Mouse (Mus musculus) heart, embryonic 15.5 days (tissue): ENCODE data around the gene Cped1. TPM values are rescaled to one million over a fixed set of nuclear protein-coding genes. Genes with fewer than 3 reads are reported as not detected.
"Not testable (repeated sequence)": the region's sequence is repeated elsewhere in the genome, so short reads cannot be mapped to it uniquely, and the experiment has no call there.

ENCODE experiments used
- ATAC-seq: fragments of 200-750 bp; cut with Nextera tagmentation; replicated peaks from 2 replicates; pipeline ENCODE4 v1.8.0; 2017; ENCODE audit warnings: low read depth, moderate TSS enrichment; ENCODE audit not compliant: insufficient number of reproducible peaks, insufficient read depth, low FRiP score
- H3K27ac ChIP-seq: fragments of 300-500 bp; sonication (generic); 2 replicates; pipeline ENCODE4 v1.5.1; 2015; ENCODE audit warnings: mild to moderate bottlenecking, inconsistent platforms
- H3K27me3 ChIP-seq: fragments of 300-500 bp; sonication (generic); 2 replicates; pipeline ENCODE4 v1.6.1; 2015; ENCODE audit warnings: inconsistent platforms
- H3K36me3 ChIP-seq: fragments of 300-500 bp; sonication (generic); 2 replicates; pipeline ENCODE4 v1.6.1; 2015; ENCODE audit warnings: mild to moderate bottlenecking, inconsistent platforms
- H3K4me1 ChIP-seq: fragments of 300-500 bp; sonication (generic); replicated peaks from 2 replicates; pipeline ENCODE4 v1.6.1; 2015; ENCODE audit warnings: inconsistent platforms
- H3K4me2 ChIP-seq: fragments of 300-500 bp; sonication (generic); 2 replicates; pipeline ENCODE4 v1.6.1; 2015; ENCODE audit warnings: inconsistent platforms, mild to moderate bottlenecking, moderate library complexity
- H3K4me3 ChIP-seq: fragments of 300-500 bp; sonication (generic); 2 replicates; pipeline ENCODE4 v1.5.1; 2015; ENCODE audit warnings: mild to moderate bottlenecking, inconsistent platforms
- H3K9ac ChIP-seq: fragments of 300-500 bp; sonication (generic); 2 replicates; pipeline ENCODE4 v1.6.1; 2015; ENCODE audit warnings: mild to moderate bottlenecking, inconsistent platforms
- H3K9me3 ChIP-seq: fragments of 300-500 bp; sonication (generic); replicated peaks from 2 replicates; pipeline ENCODE4 v1.6.1; 2016; ENCODE audit warnings: inconsistent platforms
- WGBS: fragments of 180-500 bp; shearing (Covaris S2); methylation state at CpG from one replicate; pipeline ENCODE4 v1.1.7; 2015; ENCODE audit warnings: mixed read lengths; 5-methylcytosine and 5-hydroxymethylcytosine counted together
- polyA plus RNA-seq: library from polyadenylated mRNA; unstranded; fragments of >200 nt; fragmentation: Nextera tagmentation; extraction: Ambion mirVana; gene quantifications from 2 replicates; pipeline ENCODE4 v1.2.1, GENCODE M21; 2015

The Cped1 gene
- polyA plus RNA-seq, 1 experiment from 2014 or later: 4.7 TPM

GRCm38 (mm10) chr6:22124575-22125330 is 139.0 kb downstream of the Cped1 start:
- not testable (repeated sequence) for H3K9ac ChIP-seq, H3K27me3 ChIP-seq, ATAC-seq, H3K4me1 ChIP-seq, H3K36me3 ChIP-seq, H3K27ac ChIP-seq, H3K9me3 ChIP-seq, H3K4me2 ChIP-seq, H3K4me3 ChIP-seq
- WGBS: 71% methylated on average over 24 of the region's 31 CpGs

- Histone ChIP-seq H3K9me3 (no peaks in the 10 kb centered on the region), H3K27ac (no peak overlapping the region)
- WGBS: 67% methylated on average over 10 of the region's 10 CpGs
These were observed 149.4 kb downstream of the Cped1 start for GRCm38 (mm10) chr6:22135038-22135631.

GRCm38 (mm10) chr6:22136805-22137204 is 151.1 kb downstream of the Cped1 start:
- no peaks in the 10 kb centered on the region for H3K4me1 ChIP-seq
- no peak for ATAC-seq
- no peaks in the 10 kb centered on the region for H3K9me3 ChIP-seq
- WGBS: 59% methylated on average over 10 of the region's 10 CpGs
- no peak overlapping the region for H3K9ac ChIP-seq
- H3K27ac ChIP-seq: no peak overlapping the region
- no peaks in the 10 kb centered on the region for H3K36me3 ChIP-seq
- no peak overlapping the region for H3K4me3 ChIP-seq
- H3K27me3 ChIP-seq: no peaks in the 10 kb centered on the region
- H3K4me2 ChIP-seq: no peak overlapping the region

More at GRCm38 (mm10) chr6:22135038-22135631, 149.4 kb downstream of the Cped1 start:
- Histone ChIP-seq H3K4me1 (no peaks in the 10 kb centered on the region), H3K27me3 (no peaks in the 10 kb centered on the region), H3K36me3 (no peaks in the 10 kb centered on the region), H3K4me3 (no peak overlapping the region), H3K4me2 (no peak overlapping the region), H3K9ac (no peak overlapping the region)
- no peak for ATAC-seq

GRCm38 (mm10) chr6:22140786-22141185 is 155.1 kb downstream of the Cped1 start:
- Histone ChIP-seq H3K4me1 (no peaks in the 10 kb centered on the region), H3K9ac (no peak overlapping the region), H3K36me3 (no peaks in the 10 kb centered on the region), H3K9me3 (no peaks in the 10 kb centered on the region), H3K27me3 (no peaks in the 10 kb centered on the region), H3K4me2 (no peak overlapping the region), H3K4me3 (no peak overlapping the region), H3K27ac (no peak overlapping the region)
- WGBS: 64% methylated on average over 8 of the region's 8 CpGs
- no peak for ATAC-seq

- Histone ChIP-seq H3K9ac (no peak overlapping the region), H3K27me3 (no peaks in the 10 kb centered on the region), H3K4me3 (no peak overlapping the region), H3K9me3 (no peaks in the 10 kb centered on the region), H3K27ac (no peak overlapping the region), H3K4me1 (no peaks in the 10 kb centered on the region), H3K36me3 (no peaks in the 10 kb centered on the region), H3K4me2 (no peak overlapping the region)
- WGBS: 88% methylated on average over 4 of the region's 4 CpGs
- ATAC-seq: no peak
These were observed 161.5 kb downstream of the Cped1 start for GRCm38 (mm10) chr6:22147236-22147635.

GRCm38 (mm10) chr6:22148511-22148910 is 162.8 kb downstream of the Cped1 start:
- H3K4me2 ChIP-seq: no peak overlapping the region

GRCm38 (mm10) chr6:22157461-22157860 is 171.7 kb downstream of the Cped1 start:
- Histone ChIP-seq H3K36me3 (no peaks in the 10 kb centered on the region), H3K27ac (no peak overlapping the region), H3K4me2 (no peak overlapping the region), H3K9ac (no peak overlapping the region), H3K4me1 (no peaks in the 10 kb centered on the region; the same call in 1 of the 2 replicates), H3K27me3 (no peaks in the 10 kb centered on the region), H3K9me3 (no peaks in the 10 kb centered on the region), H3K4me3 (no peak overlapping the region)
- 62% methylated on average over 5 of the region's 5 CpGs for WGBS
- ATAC-seq: no peak

More at GRCm38 (mm10) chr6:22148511-22148910, 162.8 kb downstream of the Cped1 start:
- H3K9me3 ChIP-seq: no peaks in the 10 kb centered on the region
- H3K27ac ChIP-seq: no peak overlapping the region
- H3K9ac ChIP-seq: no peak overlapping the region
- no peak for ATAC-seq
- H3K36me3 ChIP-seq: no peaks in the 10 kb centered on the region
- no peaks in the 10 kb centered on the region for H3K27me3 ChIP-seq
- 80% methylated on average over 2 of the region's 2 CpGs for WGBS
- no peaks in the 10 kb centered on the region for H3K4me1 ChIP-seq
- no peak overlapping the region for H3K4me3 ChIP-seq

- 23% methylated on average over 1 of the region's 1 CpGs for WGBS
- no peaks in the 10 kb centered on the region for H3K27me3 ChIP-seq
- H3K9ac ChIP-seq: no peak overlapping the region
- ATAC-seq: peak; percentile 58; the same call in 1 of the 2 replicates
- H3K36me3 ChIP-seq: no peaks in the 10 kb centered on the region
- no peak overlapping the region for H3K4me2 ChIP-seq
- H3K27ac ChIP-seq: peak overlapping the region; percentile 43; the same call in 1 of the 2 replicates
- H3K4me1 ChIP-seq: no peaks in the 10 kb centered on the region; the same call in 1 of the 2 replicates
- H3K4me3 ChIP-seq: no peak overlapping the region
- H3K9me3 ChIP-seq: no peaks in the 10 kb centered on the region
These were observed 176.2 kb downstream of the Cped1 start for GRCm38 (mm10) chr6:22161944-22162343.

GRCm38 (mm10) chr6:22168388-22168787 is 182.7 kb downstream of the Cped1 start:
- Histone ChIP-seq H3K36me3 (no peaks in the 10 kb centered on the region), H3K4me3 (no peak overlapping the region), H3K4me1 (no peaks in the 10 kb centered on the region), H3K4me2 (no peak overlapping the region), H3K27ac (no peak overlapping the region), H3K27me3 (no peaks in the 10 kb centered on the region), H3K9me3 (no peaks in the 10 kb centered on the region), H3K9ac (no peak overlapping the region)
- 60% methylated on average over 2 of the region's 2 CpGs for WGBS
- no peak for ATAC-seq

GRCm38 (mm10) chr6:22178721-22179295 is 193.1 kb downstream of the Cped1 start:
- no peak overlapping the region for H3K4me3 ChIP-seq
- 51% methylated on average over 8 of the region's 8 CpGs for WGBS
- no peaks in the 10 kb centered on the region for H3K36me3 ChIP-seq
- no peak overlapping the region for H3K27ac ChIP-seq
- H3K27me3 ChIP-seq: no peaks in the 10 kb centered on the region
- no peak overlapping the region for H3K9ac ChIP-seq
- H3K9me3 ChIP-seq: no peaks in the 10 kb centered on the region
- H3K4me2 ChIP-seq: no peak overlapping the region
- H3K4me1 ChIP-seq: 0 out of 2 replicates have a peak, but pooled peaks cover 2% of the 10 kb centered on the region
- ATAC-seq: no peak

GRCm38 (mm10) chr6:22180316-22180715 is 194.6 kb downstream of the Cped1 start:
- Histone ChIP-seq H3K4me1 (0 out of 2 replicates have a peak, but pooled peaks cover 2% of the 10 kb centered on the region), H3K9ac (no peak overlapping the region), H3K4me3 (no peak overlapping the region), H3K27me3 (no peaks in the 10 kb centered on the region), H3K36me3 (no peaks in the 10 kb centered on the region), H3K9me3 (no peaks in the 10 kb centered on the region), H3K4me2 (no peak overlapping the region; the same call in 1 of the 2 replicates), H3K27ac (no peak overlapping the region)
- whole genome bisulfite sequencing: 59% methylated on average over 10 of the region's 10 CpGs
- ATAC-seq: no peak
